Mouse (Mus musculus): ENCODE results near the gene Slc44a2.

DNA sequence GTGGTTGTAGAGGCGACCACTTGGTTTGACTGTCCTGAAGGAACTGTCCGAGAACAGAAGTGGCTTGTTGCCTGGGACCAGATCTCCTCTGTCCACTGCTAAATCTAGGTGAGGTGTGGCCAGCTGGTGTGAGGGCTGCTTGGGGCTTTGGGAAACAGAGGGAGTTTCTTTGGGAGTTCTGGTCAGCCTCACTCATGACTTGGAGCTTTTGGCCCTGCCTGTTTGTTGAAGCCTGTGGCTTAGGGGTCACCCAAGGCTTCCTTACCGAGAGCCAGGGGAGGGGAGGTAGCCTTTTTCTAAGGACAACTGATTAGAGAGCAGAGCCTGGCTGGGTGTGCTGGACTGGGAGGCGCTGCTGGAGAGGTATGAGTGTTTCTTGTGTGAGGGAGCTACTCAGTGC, 14.9 kb downstream of the Slc44a2 start:
- no peak for TF ChIP-seq CTCF (conservative IDR thresholded peaks at IDR 0.05; ENCODE audit: insufficient read depth, insufficient read length, low read depth, low read length)
- TF ChIP-seq POLR2A (IDR thresholded peaks at IDR 0.05; ENCODE audit: low read depth, low read length): no peak

All from kidney, adult 2 months (tissue).